Mouse (Mus musculus) layer of hippocampus, adult 11-12 months (tissue): ENCODE measurements at regions not wholly inside any gene's neighbourhood (a gene's known extent, or its start where the extent isn't known, plus 50 kb on each side); places are given as distances from the start of the nearest gene placed in this dataset.

Experiments
- DNase-seq: peaks from one replicate; pipeline ENCODE4 v3.0.0; 2022; ENCODE audit warnings: low spot score

- DNase-seq, result no peak
Measured at GRCm38 (mm10) chr13:30044790-30045189, 58.9 kb upstream of the E2f3 start.

GRCm38 (mm10) chr13:30042689-30043320 lies 56.9 kb upstream of the E2f3 start:
- DNase-seq, result peak; percentile 46

- DNase-seq, result peak; percentile 27
Measured at GRCm38 (mm10) chr13:30041501-30042295, 55.8 kb upstream of the E2f3 start.

- DNase-seq, result no peak
Measured at GRCm38 (mm10) chr13:30040288-30040687, 54.4 kb upstream of the E2f3 start.

GRCm38 (mm10) chr13:30039791-30040190 lies 53.9 kb upstream of the E2f3 start:
- no peak for DNase-seq

GRCm38 (mm10) chr13:30036561-30036960 lies 50.7 kb upstream of the E2f3 start:
- DNase-seq, result no peak

- no peak for DNase-seq
Measured at GRCm38 (mm10) chr13:30036071-30036470, 50.2 kb upstream of the E2f3 start.
